Mouse (Mus musculus) neural tube, embryonic 12.5 days (tissue): Measurements from ENCODE around the gene Qpctl. TPM values are rescaled to one million over a fixed set of nuclear protein-coding genes. Genes with fewer than 3 reads are reported as not detected.

Source experiments
- ATAC-seq: fragments of 200-750 bp; cut with Nextera tagmentation; 2 replicates; pipeline ENCODE4 v1.8.0; 2017; ENCODE audit warnings: low read depth, mild to moderate bottlenecking, moderate TSS enrichment, moderate library complexity; ENCODE audit not compliant: low FRiP score
- H3K27ac ChIP-seq: fragments of 300-500 bp; sonication (generic); 2 replicates; pipeline ENCODE4 v1.5.1; 2016
- H3K27me3 ChIP-seq: fragments of 300-500 bp; sonication (generic); replicated peaks from 2 replicates; pipeline ENCODE4 v1.6.1; 2016; ENCODE audit warnings: mild to moderate bottlenecking
- H3K36me3 ChIP-seq: fragments of 300-500 bp; sonication (generic); 2 replicates; pipeline ENCODE4 v1.6.1; 2016; ENCODE audit warnings: mild to moderate bottlenecking
- H3K4me1 ChIP-seq: fragments of 300-500 bp; sonication (generic); 2 replicates; pipeline ENCODE4 v1.6.1; 2016
- H3K4me2 ChIP-seq: fragments of 300-500 bp; sonication (generic); replicated peaks from 2 replicates; pipeline ENCODE4 v1.6.1; 2016; ENCODE audit warnings: mild to moderate bottlenecking
- H3K4me3 ChIP-seq: fragments of 300-500 bp; sonication (generic); 2 replicates; pipeline ENCODE4 v1.5.1; 2016
- H3K9ac ChIP-seq: fragments of 300-500 bp; sonication (generic); 2 replicates; pipeline ENCODE4 v1.6.1; 2016; ENCODE audit warnings: mild to moderate bottlenecking
- H3K9me3 ChIP-seq: fragments of 300-500 bp; sonication (generic); 2 replicates; pipeline ENCODE4 v1.6.1; 2016; ENCODE audit warnings: mild to moderate bottlenecking
- WGBS: fragments of 180-500 bp; shearing (Covaris S2); methylation state at CpG from one replicate; pipeline ENCODE4 v1.1.7; 2016; 5-methylcytosine and 5-hydroxymethylcytosine counted together
- polyA plus RNA-seq: library from polyadenylated mRNA; unstranded; fragments of >200 nt; fragmentation: Nextera tagmentation; extraction: Ambion mirVana; gene quantifications from 2 replicates; pipeline ENCODE4 v1.2.1, GENCODE M21; 2016

The Qpctl gene
- polyA plus RNA-seq, 1 experiment from 2014 or later = 20.9 TPM

DNA sequence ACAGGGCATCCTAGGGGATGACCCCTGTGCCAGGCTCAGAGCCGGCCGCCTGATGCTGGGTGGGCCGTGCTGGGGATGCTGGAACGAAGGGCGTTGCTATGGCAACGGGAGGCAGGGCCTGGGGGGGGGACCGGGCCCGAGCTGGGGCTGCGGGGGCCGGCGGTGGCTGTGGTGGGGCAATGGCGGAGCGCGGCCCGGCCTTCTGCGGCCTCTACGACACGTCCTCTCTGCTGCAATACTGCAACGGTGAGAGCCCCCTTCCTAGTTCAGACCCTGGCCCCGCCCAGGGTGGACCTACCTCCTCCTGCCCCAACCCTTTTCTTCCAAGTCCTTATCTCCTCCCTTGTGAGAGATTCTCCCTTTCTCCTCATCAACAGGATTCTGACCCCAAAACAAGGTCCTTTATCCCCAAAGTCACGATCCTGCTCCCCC, 27.4 kb upstream of the Qpctl start:
- ATAC-seq = peak; percentile 27; the same call in 1 of the 2 replicates
- peaks cover 43% of the 10 kb centered on the region for H3K4me1 ChIP-seq
- peak overlapping the region; percentile 70 for H3K4me2 ChIP-seq
- no peaks in the 10 kb centered on the region for H3K36me3 ChIP-seq
- peaks cover 58% of the 10 kb centered on the region for H3K27me3 ChIP-seq
- H3K9me3 ChIP-seq = no peaks in the 10 kb centered on the region
- peak overlapping the region; percentile 58 for H3K9ac ChIP-seq
- no peak overlapping the region; the same call in 1 of the 2 replicates for H3K27ac ChIP-seq
- 3% methylated on average over 21 of the region's 21 CpGs for WGBS
- H3K4me3 ChIP-seq = peak overlapping the region; percentile 53

DNA sequence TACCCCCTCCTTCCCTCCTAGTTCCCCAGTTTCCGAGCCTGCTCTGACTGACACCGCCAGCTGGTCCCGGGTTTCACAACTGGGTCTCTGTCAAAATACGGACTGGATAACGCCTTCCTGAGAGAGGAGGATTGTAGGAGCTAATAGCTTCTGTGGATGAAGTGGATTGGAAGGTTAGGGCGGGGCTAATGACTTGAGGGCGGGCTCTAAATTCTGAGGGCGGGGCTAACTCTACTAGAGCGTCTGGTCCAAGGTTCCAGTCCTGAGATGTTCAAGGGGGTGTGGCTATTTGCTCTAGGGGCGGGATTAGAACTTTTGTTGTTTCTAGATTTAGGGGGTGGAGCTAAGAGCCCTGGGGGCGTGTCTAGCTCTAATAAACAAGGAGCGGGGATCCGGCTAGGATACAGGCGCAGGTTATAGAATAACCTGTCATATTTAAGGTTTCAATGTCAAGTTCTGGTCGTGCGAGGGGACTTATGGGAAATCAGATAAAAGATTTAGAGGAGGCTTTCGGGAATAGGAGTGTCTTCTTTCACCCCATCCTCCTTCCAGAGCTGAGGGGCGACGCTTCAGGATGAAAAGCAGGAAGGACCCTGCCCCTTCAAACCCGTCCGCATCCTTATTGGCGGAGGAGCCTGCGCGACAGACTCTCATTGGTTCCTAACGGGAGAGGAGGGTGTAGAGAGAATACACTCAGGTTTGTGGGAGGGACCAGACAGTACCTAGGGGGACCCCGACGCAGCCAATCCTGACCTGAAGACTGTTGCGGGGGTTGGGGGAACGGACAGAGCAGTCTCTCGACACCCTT, 26.8 kb upstream of the Qpctl start, which contains the start of gene Eml2:
TSS of gene Eml2 (plus strand) at position 714 of the 808 bp plus-strand sequence.
- no peaks in the 10 kb centered on the region for H3K9me3 ChIP-seq
- peak; percentile 93 for ATAC-seq
- no peak within 1 kb of the TSS; the same call in 1 of the 2 replicates for H3K27ac ChIP-seq
- H3K9ac ChIP-seq = peak within 1 kb of the TSS; percentile 58
- peak within 1 kb of the TSS; percentile 70 for H3K4me2 ChIP-seq
- peak within 1 kb of the TSS; percentile 53 for H3K4me3 ChIP-seq
- H3K36me3 ChIP-seq = no peaks in the 10 kb centered on the region
- under 1% methylated on average over 30 of the region's 30 CpGs for WGBS
- peaks cover 38% of the 10 kb centered on the region for H3K4me1 ChIP-seq
- peaks cover 57% of the 10 kb centered on the region for H3K27me3 ChIP-seq

DNA sequence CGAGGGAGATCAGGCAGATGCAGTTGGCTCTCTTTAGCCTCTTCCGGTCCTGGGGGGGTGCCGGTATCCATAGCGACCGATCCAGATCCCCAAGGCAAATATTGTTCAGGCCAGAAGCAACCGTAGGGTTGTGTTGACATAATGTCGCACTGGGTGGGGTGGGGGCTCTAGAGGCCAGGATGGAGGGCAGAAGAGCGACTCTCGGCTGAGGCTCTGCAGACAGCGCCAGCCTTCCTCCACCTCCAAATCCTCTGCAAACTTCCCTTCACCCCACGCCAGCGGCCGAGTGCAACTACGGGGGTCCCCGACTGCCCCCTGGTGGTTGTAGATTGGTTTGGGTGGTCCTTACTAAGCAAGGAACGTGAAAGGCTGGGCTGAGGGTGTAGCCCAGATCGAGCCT, 23.8 kb upstream of the Qpctl start:
- Histone ChIP-seq H3K4me1 (peaks cover 23% of the 10 kb centered on the region), H3K27me3 (peaks cover 28% of the 10 kb centered on the region), H3K9me3 (no peaks in the 10 kb centered on the region), H3K36me3 (no peaks in the 10 kb centered on the region), H3K4me2 (peak overlapping the region; percentile 58), H3K9ac (0 out of 2 replicates have a peak overlapping the region, but pooled peaks have one; percentile 21), H3K4me3 (0 out of 2 replicates have a peak overlapping the region, but pooled peaks have one; percentile 21), H3K27ac (no peak overlapping the region)
- no peak for ATAC-seq
- 5% methylated on average over 17 of the region's 17 CpGs for WGBS

DNA sequence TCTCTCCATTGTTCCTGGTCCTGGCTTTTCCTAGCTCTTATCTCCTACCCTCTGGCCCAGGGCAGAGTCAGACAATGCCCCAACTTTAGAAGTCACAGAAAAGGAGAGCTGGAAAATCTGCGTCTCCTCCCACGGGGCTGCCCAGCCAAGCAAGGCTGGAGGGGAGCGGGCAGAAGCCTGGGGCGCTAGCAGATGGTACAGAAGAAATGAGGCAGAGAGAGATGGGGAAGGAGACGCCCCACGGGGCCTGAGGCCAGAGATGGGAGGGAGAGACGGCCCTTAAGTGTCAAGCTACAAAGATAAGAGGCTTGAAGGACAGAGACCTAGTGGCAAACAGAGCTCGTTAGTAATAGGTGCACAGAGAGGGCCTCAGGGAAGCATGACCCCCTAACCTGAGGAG, 22.7 kb upstream of the Qpctl start:
- H3K27ac ChIP-seq = no peak overlapping the region
- peaks cover 15% of the 10 kb centered on the region for H3K4me1 ChIP-seq
- no peak for ATAC-seq
- H3K27me3 ChIP-seq = peaks cover 18% of the 10 kb centered on the region
- H3K9me3 ChIP-seq = no peaks in the 10 kb centered on the region
- H3K36me3 ChIP-seq = no peaks in the 10 kb centered on the region
- WGBS = 55% methylated on average over 8 of the region's 8 CpGs
- H3K4me3 ChIP-seq = no peak overlapping the region
- H3K4me2 ChIP-seq = no peak overlapping the region; the same call in 1 of the 2 replicates
- H3K9ac ChIP-seq = peak overlapping the region; percentile 8; the same call in 1 of the 2 replicates

DNA sequence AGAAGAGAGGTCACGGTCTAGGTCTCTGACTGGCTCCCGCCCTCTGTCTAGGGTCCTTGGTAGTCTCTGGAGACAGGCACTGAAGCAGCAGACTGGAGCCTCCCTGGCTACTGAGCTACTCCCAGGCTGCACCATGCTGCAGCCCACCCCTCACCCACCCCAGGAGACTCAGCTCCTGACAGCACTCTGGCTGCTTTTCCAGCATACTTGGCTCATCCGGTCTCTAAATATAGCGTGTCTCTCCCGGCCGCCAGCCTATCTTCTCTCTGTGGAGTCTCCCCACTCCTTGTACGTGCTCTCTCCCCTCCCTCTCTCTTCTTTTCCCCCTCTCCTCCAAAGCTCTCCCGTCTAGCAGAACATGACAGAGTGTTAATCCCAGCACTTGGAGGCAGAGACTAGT, 21.1 kb upstream of the Qpctl start:
- no peak overlapping the region for H3K27ac ChIP-seq

DNA sequence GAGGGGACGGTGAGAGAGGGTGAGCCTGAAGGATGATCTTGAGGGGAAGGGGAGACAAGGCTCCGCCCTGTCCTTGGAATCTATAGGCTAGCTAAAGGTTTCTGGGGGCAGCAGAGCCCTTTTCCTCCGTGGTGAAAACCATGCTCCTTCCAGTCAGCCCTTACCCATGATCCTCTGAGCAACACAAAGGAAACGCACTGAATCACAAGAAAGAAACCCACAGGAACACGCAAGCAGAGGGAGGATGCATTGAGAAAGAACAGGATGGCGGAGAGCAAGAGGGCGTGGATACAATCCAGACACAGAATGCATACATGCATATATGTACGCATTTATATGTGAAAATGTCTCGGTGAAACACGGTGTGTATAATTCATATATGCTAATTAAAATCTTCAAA, 20.4 kb upstream of the Qpctl start:
- Histone ChIP-seq H3K4me1 (peaks cover 25% of the 10 kb centered on the region), H3K27me3 (peaks cover 21% of the 10 kb centered on the region), H3K36me3 (no peaks in the 10 kb centered on the region), H3K27ac (no peak overlapping the region), H3K4me2 (no peak overlapping the region), H3K9me3 (no peaks in the 10 kb centered on the region), H3K4me3 (no peak overlapping the region), H3K9ac (no peak overlapping the region)
- no peak for ATAC-seq
- WGBS = 64% methylated on average over 10 of the region's 10 CpGs

More for the DNA sequence above, 21.1 kb upstream of the Qpctl start:
- Histone ChIP-seq H3K4me3 (no peak overlapping the region), H3K9ac (no peak overlapping the region), H3K4me1 (peaks cover 20% of the 10 kb centered on the region), H3K9me3 (no peaks in the 10 kb centered on the region), H3K4me2 (no peak overlapping the region), H3K36me3 (no peaks in the 10 kb centered on the region), H3K27me3 (peaks cover 15% of the 10 kb centered on the region; the same call in 1 of the 2 replicates)
- ATAC-seq = no peak
- WGBS = 66% methylated on average over 8 of the region's 8 CpGs

DNA sequence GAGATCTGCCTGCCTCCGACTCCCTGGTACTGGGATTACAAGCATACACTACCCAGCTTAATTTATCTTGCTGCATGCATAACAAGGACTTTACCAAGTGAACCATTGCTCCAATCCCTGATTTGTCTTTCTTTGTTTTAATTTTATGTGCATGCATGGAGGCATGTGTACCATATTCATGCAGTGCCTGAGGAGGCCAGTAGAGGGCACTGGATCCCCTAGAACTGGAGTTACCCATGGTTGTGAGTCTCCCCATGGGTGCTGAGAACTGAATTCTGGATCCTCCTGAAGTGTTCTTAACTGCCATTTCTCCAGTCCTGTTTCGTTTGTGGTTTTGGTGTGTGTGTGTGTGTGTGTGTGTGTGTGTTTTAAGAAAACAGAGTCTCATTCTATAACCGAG, 17.9 kb upstream of the Qpctl start:
- no peaks in the 10 kb centered on the region for H3K36me3 ChIP-seq
- no peak overlapping the region for H3K4me3 ChIP-seq
- peaks cover 25% of the 10 kb centered on the region for H3K4me1 ChIP-seq
- peaks cover 28% of the 10 kb centered on the region for H3K27me3 ChIP-seq
- no peaks in the 10 kb centered on the region for H3K9me3 ChIP-seq
- no peak overlapping the region for H3K4me2 ChIP-seq
- ATAC-seq = no peak
- 87% methylated on average over 3 of the region's 3 CpGs for WGBS
- no peak overlapping the region for H3K9ac ChIP-seq
- no peak overlapping the region for H3K27ac ChIP-seq

DNA sequence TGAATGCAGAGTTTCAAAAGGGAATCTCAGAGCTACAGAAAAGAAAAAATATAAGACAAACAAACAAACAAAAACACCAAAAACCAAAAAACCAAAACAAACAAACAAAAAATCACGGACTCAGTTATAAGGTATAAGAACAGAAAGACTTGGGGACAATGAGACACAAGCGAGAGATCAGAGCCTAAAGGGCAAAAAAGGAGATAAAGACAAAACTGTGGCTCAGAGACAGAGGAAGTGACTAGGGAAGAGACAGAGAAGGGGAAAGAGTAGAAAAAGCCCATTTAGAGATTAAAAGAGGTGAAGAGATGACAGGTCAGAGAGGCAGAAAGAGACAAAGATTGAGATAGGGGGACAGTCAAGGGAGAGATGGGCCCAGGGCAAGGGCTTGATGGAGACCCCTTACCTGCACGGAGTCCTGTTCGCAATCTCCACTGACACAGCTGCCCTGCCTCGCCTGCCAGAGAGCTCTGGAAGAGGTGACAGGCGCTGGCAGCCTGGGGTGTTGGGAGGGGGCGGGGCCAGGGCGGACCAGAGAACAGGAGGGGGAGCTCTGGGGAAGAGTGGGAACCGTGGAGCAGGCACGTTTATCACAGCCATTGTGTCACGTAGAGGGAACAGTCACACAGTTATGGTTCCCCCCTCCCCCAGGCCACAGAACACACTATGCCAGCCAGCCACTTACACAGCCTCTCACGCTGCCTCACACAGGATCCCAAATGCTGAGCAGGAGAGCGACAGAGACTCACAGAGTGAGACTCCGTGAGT, 16.7 kb upstream of the Qpctl start, which contains the start of gene Gipr:
TSS of gene Gipr (minus strand) at position 472 of the 768 bp plus-strand sequence.
- no peak within 1 kb of the TSS for H3K27ac ChIP-seq
- H3K4me1 ChIP-seq = peaks cover 19% of the 10 kb centered on the region
- no peak within 1 kb of the TSS for H3K9ac ChIP-seq
- no peaks in the 10 kb centered on the region for H3K9me3 ChIP-seq
- H3K4me3 ChIP-seq = no peak within 1 kb of the TSS
- H3K36me3 ChIP-seq = no peaks in the 10 kb centered on the region
- H3K27me3 ChIP-seq = peaks cover 28% of the 10 kb centered on the region
- peak; percentile 36; the same call in 1 of the 2 replicates for ATAC-seq
- 13% methylated on average over 14 of the region's 14 CpGs for WGBS
- H3K4me2 ChIP-seq = peak within 1 kb of the TSS; percentile 48

DNA sequence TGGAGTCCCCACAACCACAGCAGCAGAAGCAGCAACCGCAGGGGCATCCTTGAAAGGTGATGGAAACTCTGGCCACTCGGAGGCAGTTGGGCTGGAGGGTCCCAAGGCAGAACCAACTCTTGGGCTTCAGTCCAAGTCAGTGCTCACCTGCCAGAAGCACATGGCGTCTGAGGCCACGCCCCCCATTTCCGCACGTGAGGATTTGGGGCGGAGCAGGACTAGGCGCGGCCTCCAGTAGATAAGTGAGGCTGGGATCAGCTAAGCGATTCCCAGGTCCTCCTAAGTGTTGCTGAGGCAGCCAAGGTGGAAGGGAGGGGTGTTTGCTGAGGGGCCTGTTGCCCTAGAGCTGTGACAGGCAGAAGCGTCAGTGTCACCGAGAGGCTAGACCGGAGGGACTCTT, 15.9 kb upstream of the Qpctl start:
- Histone ChIP-seq H3K4me2 (peak overlapping the region; percentile 9), H3K4me1 (peaks cover 26% of the 10 kb centered on the region), H3K36me3 (no peaks in the 10 kb centered on the region), H3K4me3 (no peak overlapping the region), H3K27me3 (peaks cover 36% of the 10 kb centered on the region), H3K27ac (no peak overlapping the region), H3K9me3 (no peaks in the 10 kb centered on the region), H3K9ac (no peak overlapping the region)
- 5% methylated on average over 13 of the region's 13 CpGs for WGBS
- ATAC-seq = no peak

DNA sequence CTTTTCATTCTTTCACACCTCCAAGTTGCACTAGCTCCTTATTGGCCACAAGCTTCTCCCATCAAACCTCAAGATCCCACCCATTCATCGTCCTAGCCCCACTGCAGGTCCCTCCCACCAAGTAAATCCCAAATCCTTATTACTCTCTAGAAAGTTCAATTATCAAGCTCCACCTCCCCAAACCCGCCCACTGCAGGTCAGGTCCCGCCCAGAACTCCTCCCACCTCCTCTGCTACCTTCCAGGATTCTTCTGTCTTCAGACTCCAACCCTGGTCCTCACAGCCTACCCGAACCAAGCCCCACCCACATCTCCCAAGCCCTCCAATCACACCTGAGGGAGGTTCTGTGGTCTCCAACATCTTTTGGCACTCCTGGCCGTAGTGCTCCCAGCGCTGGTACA, 15.1 kb upstream of the Qpctl start:
- H3K4me2 ChIP-seq = peak overlapping the region; percentile 9
- 0% methylated on average over 6 of the region's 6 CpGs for WGBS
- peaks cover 32% of the 10 kb centered on the region for H3K4me1 ChIP-seq
- no peak for ATAC-seq
- no peak overlapping the region for H3K27ac ChIP-seq
- no peaks in the 10 kb centered on the region for H3K9me3 ChIP-seq
- no peak overlapping the region for H3K4me3 ChIP-seq
- peaks cover 44% of the 10 kb centered on the region for H3K27me3 ChIP-seq
- H3K9ac ChIP-seq = no peak overlapping the region
- H3K36me3 ChIP-seq = no peaks in the 10 kb centered on the region

DNA sequence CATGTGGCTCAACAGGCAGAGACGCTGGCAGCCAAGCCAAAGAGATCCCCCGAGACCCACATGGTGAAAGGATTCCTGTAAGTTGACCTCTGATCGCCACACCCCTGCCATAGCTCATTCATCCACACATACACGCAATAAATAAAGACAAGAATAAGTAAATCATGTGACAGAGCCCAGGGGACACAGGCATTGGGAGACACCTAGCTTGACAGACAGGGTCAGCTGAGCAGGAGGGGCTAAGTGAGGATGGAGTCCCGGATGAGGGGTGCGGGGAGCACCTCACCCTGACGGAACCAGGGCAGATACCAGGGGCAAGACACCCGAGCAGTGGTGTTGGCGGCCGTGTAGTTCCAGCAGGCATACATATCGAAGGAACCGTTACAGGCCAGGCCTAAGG, 14.7 kb upstream of the Qpctl start:
- H3K4me1 ChIP-seq = peaks cover 32% of the 10 kb centered on the region
- no peaks in the 10 kb centered on the region for H3K36me3 ChIP-seq
- no peak overlapping the region for H3K4me3 ChIP-seq
- H3K9ac ChIP-seq = no peak overlapping the region
- ATAC-seq = no peak
- WGBS = 24% methylated on average over 12 of the region's 12 CpGs
- H3K27me3 ChIP-seq = peaks cover 46% of the 10 kb centered on the region
- H3K4me2 ChIP-seq = 0 out of 2 replicates have a peak overlapping the region, but pooled peaks have one; percentile 9
- H3K9me3 ChIP-seq = no peaks in the 10 kb centered on the region
- H3K27ac ChIP-seq = no peak overlapping the region

DNA sequence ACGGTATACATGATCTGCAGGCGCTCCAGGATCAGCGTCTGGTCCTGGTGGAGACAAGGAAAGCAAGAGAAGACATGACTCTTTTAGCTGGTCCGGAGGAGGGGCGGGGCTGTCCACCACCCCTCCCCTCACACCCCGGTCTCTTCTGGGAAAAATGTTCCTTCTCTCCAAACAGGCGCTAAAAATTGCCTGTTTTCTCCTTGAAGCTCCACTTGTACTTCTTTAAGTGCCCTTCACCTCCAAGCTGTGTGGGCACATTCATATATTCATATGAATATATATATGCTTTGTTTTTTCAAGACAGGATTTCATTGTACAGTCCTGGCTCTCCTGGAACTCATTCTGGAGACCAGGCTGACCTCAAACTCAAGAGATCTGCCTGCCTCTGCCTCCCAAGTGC, 13.8 kb upstream of the Qpctl start:
- peaks cover 46% of the 10 kb centered on the region for H3K27me3 ChIP-seq

More for the DNA sequence above, 13.8 kb upstream of the Qpctl start:
- Histone ChIP-seq H3K9me3 (no peaks in the 10 kb centered on the region), H3K27ac (no peak overlapping the region), H3K4me3 (no peak overlapping the region), H3K9ac (no peak overlapping the region), H3K36me3 (no peaks in the 10 kb centered on the region), H3K4me2 (no peak overlapping the region), H3K4me1 (peaks cover 32% of the 10 kb centered on the region)
- 89% methylated on average over 7 of the region's 7 CpGs for WGBS
- ATAC-seq = no peak
